ENCODE assay signal across 19 mouse cellular contexts in genomic region chr4:106995513-106995912, GRCm38 (mm10).
DNase-seq lines count a peak whose midpoint lies in the region; ATAC-seq and TF ChIP-seq lines count a peak whose summit lies in the region.
"Had no signal": no experiment of that assay in that cellular context is flagged by ENCODE, and none has a peak within 500 bp of the region (broad histone marks: within the 10 kb centered on the region; RNA-seq: fewer than 3 reads in every experiment).

No protein-coding gene starts in this region.

- no peak overlapping the region for H3K4me2 ChIP-seq in liver, embryonic 12.5 days
- H3K4me2 ChIP-seq in limb, embryonic 15.5 days: no peak overlapping the region

- H3K4me3 ChIP-seq in liver, embryonic 12.5 days: no peak overlapping the region
- H3K4me3 ChIP-seq in G1E (ENCODE audit: low read depth, low read length): peak overlapping the region; percentile 16; the same call in 1 of the 2 replicates
- H3K4me3 ChIP-seq in limb, embryonic 15.5 days: no peak overlapping the region
- H3K4me3 ChIP-seq: hindbrain, embryonic 10.5 days; megakaryocyte, embryonic 14.5 days had no signal

- H3K27me3 ChIP-seq in liver, embryonic 12.5 days (replicated peaks): no peaks in the 10 kb centered on the region
- no peaks in the 10 kb centered on the region for H3K27me3 ChIP-seq in G1E (ENCODE audit: insufficient read depth, low read length)
- H3K27me3 ChIP-seq in limb, embryonic 15.5 days: no peaks in the 10 kb centered on the region
- H3K27me3 ChIP-seq: megakaryocyte, embryonic 14.5 days had no signal

- peaks cover 21% of the 10 kb centered on the region for H3K36me3 ChIP-seq in liver, embryonic 12.5 days
- peaks cover 92% of the 10 kb centered on the region for H3K36me3 ChIP-seq in G1E (replicated peaks)
- H3K36me3 ChIP-seq in limb, embryonic 15.5 days: no peaks in the 10 kb centered on the region

- H3K9me3 ChIP-seq in liver, embryonic 12.5 days (replicated peaks): no peaks in the 10 kb centered on the region
- H3K9me3 ChIP-seq in G1E (replicated peaks): no peaks in the 10 kb centered on the region
- H3K9me3 ChIP-seq in limb, embryonic 15.5 days: no peaks in the 10 kb centered on the region
- H3K9me3 ChIP-seq: hindbrain, embryonic 10.5 days; megakaryocyte, embryonic 14.5 days had no signal

- DNase-seq in cerebellum, postnatal 25 days: peak; percentile 45
- DNase-seq in cerebellum, adult 9-10 months: no peak
- no peak for DNase-seq in liver
- no peak for DNase-seq in G1E (ENCODE audit: low spot score)
- DNase-seq in thymus, postnatal 36 days: no peak
- DNase-seq in urinary bladder, postnatal 25 days (ENCODE audit: low spot score): no peak
- DNase-seq: adrenal gland, adult 8-10 months; cerebellum, adult 11 months; cerebellum, postnatal 36 days; gastrocnemius, postnatal 10 days; heart, adult 18-20 months; kidney, postnatal 4 days; left cerebral cortex, postnatal 4 days; lung, postnatal 10 days; thymus, postnatal 14 days had no signal

- no peak for TF ChIP-seq CTCF in G1E (IDR thresholded peaks at IDR 0.05; ENCODE audit: low read depth, low read length)

- H3K4me1 ChIP-seq in liver, embryonic 12.5 days: peaks cover 96% of the 10 kb centered on the region
- H3K4me1 ChIP-seq in G1E (ENCODE audit: insufficient read depth, low read depth, low read length): peaks cover 99% of the 10 kb centered on the region
- peaks cover 54% of the 10 kb centered on the region for H3K4me1 ChIP-seq in limb, embryonic 15.5 days

- no peak for ATAC-seq in liver, embryonic 12.5 days
- no peak for ATAC-seq in G1E (ENCODE audit: extremely low read depth, insufficient number of reproducible peaks, low FRiP score, poor library complexity, severe bottlenecking)
- ATAC-seq in limb, embryonic 15.5 days (ENCODE audit: insufficient number of reproducible peaks, low FRiP score, low TSS enrichment, low read depth): no peak

- H3K27ac ChIP-seq in liver, embryonic 12.5 days: peak overlapping the region; percentile 56
- H3K27ac ChIP-seq in limb, embryonic 15.5 days: peak overlapping the region; percentile 82
- H3K27ac ChIP-seq: hindbrain, embryonic 10.5 days had no signal

- WGBS in liver, embryonic 12.5 days (ENCODE audit: insufficient replicate concordance): 43% methylated on average over 5 of the region's 5 CpGs
- WGBS in limb, embryonic 15.5 days: 86% methylated on average over 5 of the region's 5 CpGs

- no peak overlapping the region for H3K9ac ChIP-seq in liver, embryonic 12.5 days
- H3K9ac ChIP-seq in limb, embryonic 15.5 days: no peak overlapping the region

Comparison
In these comparisons a context has a peak if more than half of its experiments do, and no peak if none do; other contexts are left out.
1. DNase-seq: peak in cerebellum, postnatal 25 days (2 of 2); none in cerebellum, adult 9-10 months (single experiment), liver (single experiment), G1E (single experiment), thymus, postnatal 36 days (0 of 2) and urinary bladder, postnatal 25 days (single experiment).